Mouse (Mus musculus) retina, adult 2 months (tissue): ENCODE results near the gene Smim14.

Experiments
- DNase-seq: peaks from one replicate; pipeline ENCODE4 v3.0.0-alpha.2; 2012; ENCODE audit warnings: low read depth, low spot score

Smim14 gene

GRCm38 (mm10) chr5:65466911-65467310 is 70.1 kb downstream of the Smim14 start:
- DNase-seq = no peak

- DNase-seq = no peak
These were observed 76.6 kb downstream of the Smim14 start for GRCm38 (mm10) chr5:65460361-65460760.

- DNase-seq = peak; percentile 50
These were observed 77.5 kb downstream of the Smim14 start for GRCm38 (mm10) chr5:65459454-65459853.

- no peak for DNase-seq
These were observed 79.1 kb downstream of the Smim14 start for GRCm38 (mm10) chr5:65457846-65458245.

GRCm38 (mm10) chr5:65457086-65457827 is 79.7 kb downstream of the Smim14 start:
- DNase-seq = no peak

- no peak for DNase-seq
These were observed 82.2 kb downstream of the Smim14 start for GRCm38 (mm10) chr5:65454771-65455170.

GRCm38 (mm10) chr5:65448941-65449340 is 88.0 kb downstream of the Smim14 start:
- no peak for DNase-seq

GRCm38 (mm10) chr5:65447826-65448225 is 89.2 kb downstream of the Smim14 start:
- DNase-seq = no peak

- no peak for DNase-seq
These were observed 90.2 kb downstream of the Smim14 start for GRCm38 (mm10) chr5:65446756-65447155.

GRCm38 (mm10) chr5:65444981-65445380 is 92.0 kb downstream of the Smim14 start:
- DNase-seq = no peak

GRCm38 (mm10) chr5:65438041-65438440 is 98.9 kb downstream of the Smim14 start:
- DNase-seq = no peak

- DNase-seq = peak; percentile 81
These were observed 101.0 kb downstream of the Smim14 start, which contains the start of gene Ugdh for GRCm38 (mm10) chr5:65435806-65436561. TSS of gene Ugdh (minus strand) at chr5:65435949.

GRCm38 (mm10) chr5:65435363-65435805 is 101.6 kb downstream of the Smim14 start:
- DNase-seq = no peak

- no peak for DNase-seq
These were observed 102.3 kb downstream of the Smim14 start for GRCm38 (mm10) chr5:65434471-65435362.

GRCm38 (mm10) chr5:65429441-65429840 is 107.5 kb downstream of the Smim14 start:
- no peak for DNase-seq

GRCm38 (mm10) chr5:65428321-65428720 is 108.7 kb downstream of the Smim14 start:
- no peak for DNase-seq

GRCm38 (mm10) chr5:65425251-65425650 is 111.7 kb downstream of the Smim14 start:
- no peak for DNase-seq

GRCm38 (mm10) chr5:65424215-65424614 is 112.8 kb downstream of the Smim14 start:
- no peak for DNase-seq

- no peak for DNase-seq
These were observed 114.2 kb downstream of the Smim14 start for GRCm38 (mm10) chr5:65422803-65423202.

- DNase-seq = no peak
These were observed 116.2 kb downstream of the Smim14 start for GRCm38 (mm10) chr5:65420822-65421221.

GRCm38 (mm10) chr5:65419136-65419535 is 117.8 kb downstream of the Smim14 start:
- no peak for DNase-seq
